Mouse (Mus musculus) neural tube, embryonic 15.5 days (tissue): ENCODE measurements around the gene AU018091. TPM values are rescaled to one million over a fixed set of nuclear protein-coding genes. Genes with fewer than 3 reads are reported as not detected.
"Not testable (repeated sequence)": the region's sequence is repeated elsewhere in the genome, so short reads cannot be mapped to it uniquely, and the experiment has no call there.

Source experiments
- ATAC-seq: fragments of 200-750 bp; cut with Nextera tagmentation; 2 replicates; pipeline ENCODE4 v1.8.0; 2017; ENCODE audit warnings: mild to moderate bottlenecking, moderate TSS enrichment, moderate library complexity; ENCODE audit not compliant: low FRiP score
- H3K27ac ChIP-seq: fragments of 300-500 bp; sonication (generic); replicated peaks from 2 replicates; pipeline ENCODE4 v1.5.1; 2015; ENCODE audit warnings: mild to moderate bottlenecking, inconsistent platforms
- H3K27me3 ChIP-seq: fragments of 300-500 bp; sonication (generic); replicated peaks from 2 replicates; pipeline ENCODE4 v1.6.1; 2015; ENCODE audit warnings: inconsistent platforms
- H3K36me3 ChIP-seq: fragments of 300-500 bp; sonication (generic); 2 replicates; pipeline ENCODE4 v1.6.1; 2015; ENCODE audit warnings: inconsistent platforms
- H3K4me1 ChIP-seq: fragments of 300-500 bp; sonication (generic); 2 replicates; pipeline ENCODE4 v1.6.1; 2015; ENCODE audit warnings: inconsistent platforms
- H3K4me2 ChIP-seq: fragments of 300-500 bp; sonication (generic); 2 replicates; pipeline ENCODE4 v1.6.1; 2015; ENCODE audit warnings: inconsistent platforms, mild to moderate bottlenecking, moderate library complexity
- H3K4me3 ChIP-seq: fragments of 300-500 bp; sonication (generic); replicated peaks from 2 replicates; pipeline ENCODE4 v1.5.1; 2015; ENCODE audit warnings: mild to moderate bottlenecking, inconsistent platforms
- H3K9ac ChIP-seq: fragments of 300-500 bp; sonication (generic); replicated peaks from 2 replicates; pipeline ENCODE4 v1.6.1; 2015; ENCODE audit warnings: mild to moderate bottlenecking, inconsistent platforms
- H3K9me3 ChIP-seq: fragments of 300-500 bp; sonication (generic); replicated peaks from 2 replicates; pipeline ENCODE4 v1.6.1; 2016; ENCODE audit warnings: inconsistent platforms
- WGBS: fragments of 180-500 bp; shearing (Covaris S2); methylation state at CpG from one replicate; pipeline ENCODE4 v1.1.7; 2015; ENCODE audit warnings: mixed read lengths; 5-methylcytosine and 5-hydroxymethylcytosine counted together
- polyA plus RNA-seq: library from polyadenylated mRNA; unstranded; fragments of >200 nt; fragmentation: Nextera tagmentation; extraction: Ambion mirVana; gene quantifications from 2 replicates; pipeline ENCODE4 v1.2.1, GENCODE M21; 2015

Gene AU018091
- polyA plus RNA-seq, 1 experiment from 2014 or later = not detected

GRCm38 (mm10) chr7:3198884-3199283, 29.9 kb upstream of the AU018091 start:
- no peak for ATAC-seq
- no peaks in the 10 kb centered on the region for H3K4me1 ChIP-seq
- no peak overlapping the region for H3K27ac ChIP-seq
- no peaks in the 10 kb centered on the region for H3K9me3 ChIP-seq
- 47% methylated on average over 11 of the region's 11 CpGs for WGBS
- H3K36me3 ChIP-seq = no peaks in the 10 kb centered on the region
- H3K4me3 ChIP-seq = no peak overlapping the region
- no peaks in the 10 kb centered on the region for H3K27me3 ChIP-seq
- no peak overlapping the region for H3K9ac ChIP-seq
- H3K4me2 ChIP-seq = no peak overlapping the region

- Histone ChIP-seq H3K9ac (no peak overlapping the region), H3K36me3 (no peaks in the 10 kb centered on the region), H3K27me3 (no peaks in the 10 kb centered on the region), H3K27ac (no peak overlapping the region), H3K9me3 (no peaks in the 10 kb centered on the region), H3K4me1 (no peaks in the 10 kb centered on the region), H3K4me3 (no peak overlapping the region), H3K4me2 (no peak overlapping the region)
- ATAC-seq = no peak
- WGBS = 76% methylated on average over 5 of the region's 5 CpGs
Observed at GRCm38 (mm10) chr7:3195850-3196249, 26.8 kb upstream of the AU018091 start.

- WGBS = 91% methylated on average over 4 of the region's 4 CpGs
- H3K4me1 ChIP-seq = no peaks in the 10 kb centered on the region
- H3K27me3 ChIP-seq = no peaks in the 10 kb centered on the region
- ATAC-seq = no peak
- no peak overlapping the region for H3K27ac ChIP-seq
- no peaks in the 10 kb centered on the region for H3K36me3 ChIP-seq
- H3K9ac ChIP-seq = no peak overlapping the region
- H3K4me2 ChIP-seq = no peak overlapping the region
- H3K9me3 ChIP-seq = no peaks in the 10 kb centered on the region
- H3K4me3 ChIP-seq = no peak overlapping the region
Observed at GRCm38 (mm10) chr7:3194531-3194930, 25.5 kb upstream of the AU018091 start.

GRCm38 (mm10) chr7:3193905-3194304, 24.9 kb upstream of the AU018091 start:
- Histone ChIP-seq H3K9ac (no peak overlapping the region), H3K9me3 (no peaks in the 10 kb centered on the region), H3K27ac (no peak overlapping the region), H3K4me3 (no peak overlapping the region), H3K4me1 (no peaks in the 10 kb centered on the region), H3K4me2 (no peak overlapping the region), H3K36me3 (no peaks in the 10 kb centered on the region), H3K27me3 (no peaks in the 10 kb centered on the region)
- 15% methylated on average over 6 of the region's 6 CpGs for WGBS
- no peak for ATAC-seq

GRCm38 (mm10) chr7:3193049-3193632, 24.1 kb upstream of the AU018091 start:
- H3K9me3 ChIP-seq = no peaks in the 10 kb centered on the region
- 78% methylated on average over 4 of the region's 4 CpGs for WGBS

GRCm38 (mm10) chr7:3191971-3192498, 23.0 kb upstream of the AU018091 start:
- Histone ChIP-seq H3K9me3 (no peaks in the 10 kb centered on the region), H3K27ac (no peak overlapping the region), H3K4me3 (no peak overlapping the region), H3K9ac (no peak overlapping the region), H3K4me1 (no peaks in the 10 kb centered on the region), H3K36me3 (no peaks in the 10 kb centered on the region), H3K27me3 (no peaks in the 10 kb centered on the region), H3K4me2 (no peak overlapping the region)
- no peak for ATAC-seq
- 90% methylated on average over 12 of the region's 12 CpGs for WGBS

More at GRCm38 (mm10) chr7:3193049-3193632, 24.1 kb upstream of the AU018091 start:
- Histone ChIP-seq H3K4me2 (no peak overlapping the region), H3K4me3 (no peak overlapping the region), H3K27me3 (no peaks in the 10 kb centered on the region), H3K36me3 (no peaks in the 10 kb centered on the region), H3K9ac (no peak overlapping the region), H3K27ac (no peak overlapping the region), H3K4me1 (no peaks in the 10 kb centered on the region)
- ATAC-seq = no peak

GRCm38 (mm10) chr7:3186726-3187125, 17.7 kb upstream of the AU018091 start:
- not testable (repeated sequence) for H3K4me2 ChIP-seq, H3K9me3 ChIP-seq, ATAC-seq, H3K27ac ChIP-seq, H3K36me3 ChIP-seq, H3K4me3 ChIP-seq, H3K4me1 ChIP-seq, H3K27me3 ChIP-seq, H3K9ac ChIP-seq
- WGBS = 91% methylated on average over 2 of the region's 2 CpGs

- no peaks in the 10 kb centered on the region for H3K27me3 ChIP-seq
- no peaks in the 10 kb centered on the region for H3K4me1 ChIP-seq
- H3K9ac ChIP-seq = no peak overlapping the region
- no peak overlapping the region for H3K4me2 ChIP-seq
- no peak for ATAC-seq
- 83% methylated on average over 1 of the region's 1 CpGs for WGBS
- H3K9me3 ChIP-seq = no peaks in the 10 kb centered on the region
- no peaks in the 10 kb centered on the region for H3K36me3 ChIP-seq
- no peak overlapping the region for H3K4me3 ChIP-seq
- no peak overlapping the region for H3K27ac ChIP-seq
Observed at GRCm38 (mm10) chr7:3186136-3186535, 17.1 kb upstream of the AU018091 start.

GRCm38 (mm10) chr7:3184394-3184793, 15.4 kb upstream of the AU018091 start:
- Histone ChIP-seq H3K27me3 (no peaks in the 10 kb centered on the region), H3K4me2 (no peak overlapping the region), H3K4me3 (no peak overlapping the region), H3K36me3 (no peaks in the 10 kb centered on the region), H3K9ac (no peak overlapping the region), H3K9me3 (no peaks in the 10 kb centered on the region), H3K27ac (no peak overlapping the region), H3K4me1 (no peaks in the 10 kb centered on the region)
- 41% methylated on average over 4 of the region's 4 CpGs for WGBS
- ATAC-seq = no peak

- not testable (repeated sequence) for H3K4me2 ChIP-seq, H3K27ac ChIP-seq, H3K36me3 ChIP-seq, H3K9ac ChIP-seq, ATAC-seq, H3K4me3 ChIP-seq, H3K27me3 ChIP-seq, H3K4me1 ChIP-seq, H3K9me3 ChIP-seq
- 92% methylated on average over 23 of the region's 24 CpGs for WGBS
Observed at GRCm38 (mm10) chr7:3180958-3181357, 12.0 kb upstream of the AU018091 start.

- ATAC-seq = no peak
- Histone ChIP-seq H3K4me2 (no peak overlapping the region), H3K9me3 (no peaks in the 10 kb centered on the region), H3K4me3 (no peak overlapping the region), H3K27me3 (no peaks in the 10 kb centered on the region), H3K9ac (no peak overlapping the region), H3K27ac (no peak overlapping the region), H3K4me1 (no peaks in the 10 kb centered on the region), H3K36me3 (no peaks in the 10 kb centered on the region)
- 89% methylated on average over 1 of the region's 1 CpGs for WGBS
Observed at GRCm38 (mm10) chr7:3168296-3168695, 707 bp downstream of the AU018091 start.

- Histone ChIP-seq H3K9me3 (no peaks in the 10 kb centered on the region), H3K27me3 (no peaks in the 10 kb centered on the region), H3K4me3 (no peak overlapping the region), H3K4me2 (no peak overlapping the region), H3K4me1 (no peaks in the 10 kb centered on the region), H3K27ac (no peak overlapping the region), H3K36me3 (no peaks in the 10 kb centered on the region), H3K9ac (no peak overlapping the region)
- no peak for ATAC-seq
- 91% methylated on average over 4 of the region's 4 CpGs for WGBS
Observed at GRCm38 (mm10) chr7:3166270-3166669, 2.7 kb downstream of the AU018091 start.
